Mouse (Mus musculus): ENCODE measurements at regions not wholly inside any gene's neighbourhood (a gene's known extent, or its start where the extent isn't known, plus 50 kb on each side); places are given as distances from the start of the nearest gene placed in this dataset.

- DNase-seq (ENCODE audit: extremely low spot score), result no peak
Observed at GRCm38 (mm10) chr1:186572651-186573050, 133.1 kb downstream of the Tgfb2 start.

DNA sequence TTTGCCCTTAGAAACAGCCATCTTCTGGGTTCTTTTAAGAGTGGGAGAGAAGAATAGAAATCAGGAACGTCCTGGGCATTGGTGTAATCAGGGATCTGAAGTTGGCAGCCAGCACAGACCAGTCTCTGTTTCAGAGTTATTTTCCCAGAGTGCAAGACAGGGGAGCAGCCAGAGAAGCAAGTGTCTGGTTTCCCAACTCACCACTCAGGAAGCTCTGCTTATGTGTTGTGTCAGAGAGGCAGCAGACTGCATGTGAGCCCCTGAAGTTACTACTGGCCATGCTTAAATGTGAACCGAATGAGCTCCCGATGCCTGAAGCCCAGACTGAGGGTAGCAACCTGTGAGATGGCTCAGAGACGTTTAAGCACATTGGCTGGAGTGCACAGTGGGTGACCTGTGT is 133.7 kb downstream of the Tgfb2 start:
- no peak for DNase-seq (ENCODE audit: extremely low spot score)

GRCm38 (mm10) chr1:186568496-186568895 is 137.3 kb downstream of the Tgfb2 start:
- no peak for DNase-seq (ENCODE audit: extremely low spot score)

- no peak for DNase-seq (ENCODE audit: extremely low spot score)
Observed at GRCm38 (mm10) chr1:186568076-186568475, 137.7 kb downstream of the Tgfb2 start.

DNA sequence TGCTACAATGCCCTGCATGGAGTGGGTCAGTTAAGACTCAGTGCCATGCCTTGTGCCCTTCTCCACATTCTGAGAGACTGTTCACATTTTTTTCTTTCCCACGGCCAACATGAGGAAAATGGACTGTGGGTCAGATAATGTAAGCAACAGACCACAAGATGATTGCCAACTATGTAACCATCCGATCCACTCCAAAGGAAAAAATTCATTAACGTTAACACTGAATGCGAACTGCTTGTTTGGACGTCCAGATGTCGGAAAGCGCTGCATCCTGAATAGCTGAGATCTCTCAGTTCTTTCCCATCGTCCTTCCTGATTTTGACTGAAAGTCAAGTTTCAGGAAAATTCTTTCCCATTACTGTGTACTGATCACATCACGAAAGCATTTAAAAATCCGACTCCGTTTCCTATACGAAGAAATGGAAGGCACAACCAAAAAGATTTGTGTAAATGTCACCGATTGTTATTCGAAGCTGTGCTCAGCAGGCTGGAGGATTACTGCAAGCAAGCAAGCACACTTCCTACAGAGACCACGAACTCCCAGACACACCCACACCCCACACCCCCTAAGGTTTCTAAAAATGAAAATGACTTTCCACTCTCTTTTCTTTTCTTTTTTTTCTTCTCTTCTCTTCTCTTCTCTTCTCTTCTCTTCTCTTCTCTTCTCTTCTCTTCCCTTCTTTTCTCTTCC is 138.5 kb downstream of the Tgfb2 start:
- DNase-seq (ENCODE audit: extremely low spot score), result no peak

DNA sequence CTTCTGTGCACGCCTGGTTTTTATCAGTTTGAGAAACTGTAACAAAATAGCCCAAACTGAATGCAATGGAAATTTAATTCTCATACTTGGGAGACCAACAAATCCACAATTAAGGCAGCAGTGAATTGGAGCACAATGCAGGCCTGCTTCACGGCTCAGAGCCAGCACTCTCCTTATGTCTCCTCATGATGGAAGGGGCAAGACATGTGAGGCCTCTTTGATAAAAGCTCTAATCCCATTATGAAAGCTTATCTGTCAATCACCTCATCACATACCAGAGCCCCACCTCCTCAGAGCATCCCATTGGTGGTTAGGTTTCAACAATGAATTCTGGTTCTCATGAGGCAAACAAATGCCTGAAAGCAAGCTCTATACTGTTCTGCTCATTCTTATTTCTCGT is 143.8 kb downstream of the Tgfb2 start:
- no peak for DNase-seq (ENCODE audit: extremely low spot score)

- DNase-seq (ENCODE audit: extremely low spot score), result no peak
Observed at GRCm38 (mm10) chr1:186555441-186555975, 150.3 kb downstream of the Tgfb2 start.

DNA sequence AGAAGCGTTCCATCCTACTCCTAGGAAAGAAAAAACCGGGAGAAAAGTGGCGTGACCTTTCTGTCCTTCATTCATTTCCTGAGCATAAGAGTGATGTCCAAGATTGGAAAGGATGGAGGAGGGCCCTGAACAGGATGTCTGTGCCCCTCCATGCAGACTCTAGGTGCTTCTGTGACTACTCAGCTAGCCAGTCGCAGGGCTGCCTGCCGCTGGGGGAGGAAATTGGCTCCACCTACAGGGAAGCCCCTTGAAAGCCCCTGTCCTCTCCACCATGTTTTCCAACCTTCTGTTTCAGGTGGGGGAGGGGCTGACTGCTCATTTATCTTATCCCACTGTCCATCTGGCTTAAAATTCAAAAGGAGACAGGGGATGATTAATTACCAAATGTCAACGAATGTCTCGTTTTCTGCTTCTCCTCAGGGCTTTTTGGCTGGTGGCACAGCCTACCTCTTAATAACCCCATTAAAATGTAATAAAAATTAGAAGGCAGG is 151.2 kb downstream of the Tgfb2 start:
- DNase-seq (ENCODE audit: extremely low spot score), result no peak

GRCm38 (mm10) chr1:186552689-186553088 is 153.1 kb downstream of the Tgfb2 start:
- DNase-seq (ENCODE audit: extremely low spot score), result no peak

GRCm38 (mm10) chr1:186550265-186550885 is 155.4 kb downstream of the Tgfb2 start:
- DNase-seq (ENCODE audit: extremely low spot score), result no peak

- no peak for DNase-seq (ENCODE audit: extremely low spot score)
Observed at GRCm38 (mm10) chr1:186549207-186549606, 156.6 kb downstream of the Tgfb2 start.

DNA sequence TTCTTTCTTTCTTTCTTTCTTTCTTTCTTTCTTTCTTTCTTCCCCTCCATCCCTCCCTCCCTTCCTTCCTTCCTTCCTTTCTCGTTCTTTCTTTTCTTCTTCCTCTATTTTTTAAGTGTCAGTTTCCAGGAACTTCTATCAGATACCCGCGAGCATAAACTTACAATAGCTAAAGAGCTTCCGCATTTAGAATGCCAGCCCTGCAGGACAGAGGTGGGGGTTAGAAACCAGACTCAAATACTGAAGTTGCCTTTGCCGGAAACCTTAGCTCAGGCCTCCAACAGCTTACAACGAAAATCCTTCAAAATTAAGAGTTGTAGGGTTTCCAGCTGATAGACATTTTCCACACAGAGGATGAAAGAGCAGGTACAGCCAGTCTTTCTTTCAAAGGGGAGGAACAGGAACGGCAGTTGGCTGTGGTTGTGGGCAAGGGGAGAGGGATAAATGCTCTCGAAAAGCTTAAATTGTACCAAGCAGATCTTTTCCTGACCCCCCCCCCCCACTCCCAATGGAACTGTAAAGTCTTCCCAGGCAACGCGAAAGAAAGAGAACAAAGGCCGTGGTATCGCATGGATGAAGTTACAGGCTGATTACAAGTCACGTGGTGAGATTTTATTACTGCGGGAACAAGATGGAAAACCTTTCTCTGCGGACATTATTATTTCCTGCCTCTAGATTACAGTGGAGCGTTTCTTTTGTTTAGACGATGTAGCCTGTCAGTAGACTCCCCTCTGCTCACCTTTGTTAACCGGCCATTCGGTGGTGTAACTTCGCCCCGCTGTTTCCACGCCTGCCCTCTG is 159.2 kb downstream of the Tgfb2 start:
- DNase-seq (ENCODE audit: extremely low spot score), result no peak

DNA sequence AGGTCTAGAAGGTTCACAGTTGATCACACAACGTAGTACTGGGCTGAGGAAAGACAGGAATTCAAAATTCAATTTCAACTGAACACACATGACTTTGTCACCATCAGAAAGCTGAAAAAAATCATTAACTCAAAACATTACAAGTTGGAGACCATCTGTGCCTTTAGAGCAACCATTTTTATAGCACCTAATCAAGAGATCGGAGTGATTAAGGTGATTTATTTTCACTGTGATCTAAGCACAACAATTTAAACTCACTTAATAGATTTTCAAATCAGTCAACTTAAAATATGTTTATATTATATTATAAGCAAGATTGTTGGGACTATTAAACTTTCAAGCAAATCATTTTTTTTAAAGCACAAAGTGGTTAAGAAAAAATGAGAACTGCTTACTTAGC is 165.7 kb downstream of the Tgfb2 start:
- DNase-seq (ENCODE audit: extremely low spot score), result no peak

- no peak for DNase-seq (ENCODE audit: extremely low spot score)
Observed at GRCm38 (mm10) chr1:186538233-186538632, 167.6 kb downstream of the Tgfb2 start.

GRCm38 (mm10) chr1:186515976-186516375 is 189.8 kb downstream of the Tgfb2 start:
- no peak for DNase-seq (ENCODE audit: extremely low spot score)

DNA sequence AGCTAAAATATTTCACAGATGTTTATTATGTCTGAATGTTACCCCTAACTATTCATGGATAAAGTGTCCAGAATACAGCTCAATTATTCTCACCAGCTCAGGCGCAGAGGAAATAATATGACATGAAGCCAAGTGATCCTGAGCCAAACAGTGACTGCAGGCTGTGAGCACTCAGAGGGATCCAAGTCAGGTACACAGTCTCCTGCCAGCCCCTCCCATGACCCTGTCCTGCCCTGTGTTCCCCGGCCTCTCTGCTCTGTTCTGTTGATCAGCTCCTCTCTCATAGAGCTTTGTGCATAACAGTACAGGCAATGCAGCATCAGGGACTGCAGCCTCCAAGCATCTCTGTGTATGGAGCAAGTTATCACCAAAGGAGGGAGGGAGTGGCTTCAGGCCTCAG is 190.7 kb downstream of the Tgfb2 start:
- DNase-seq (ENCODE audit: extremely low spot score), result no peak

DNA sequence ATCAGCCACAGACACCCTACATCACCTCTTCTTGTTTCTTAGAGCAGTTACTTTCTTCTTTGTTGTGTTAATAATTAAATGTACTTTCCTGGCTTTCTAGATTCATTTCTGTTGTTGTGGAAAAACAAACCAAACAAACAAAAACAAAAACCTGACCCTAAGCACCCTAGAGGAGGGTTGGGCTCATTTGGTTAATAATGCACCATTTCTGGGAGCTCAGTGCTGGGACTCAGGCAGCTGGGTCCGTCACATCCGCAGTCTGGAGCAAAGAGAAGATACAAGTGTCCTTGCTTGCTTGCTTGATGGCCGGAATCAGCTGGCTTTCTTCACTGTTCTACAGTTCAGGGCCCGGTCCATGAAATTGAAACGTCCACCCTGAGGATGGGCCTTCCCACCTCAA is 191.9 kb downstream of the Tgfb2 start:
- DNase-seq (ENCODE audit: extremely low spot score), result no peak

DNA sequence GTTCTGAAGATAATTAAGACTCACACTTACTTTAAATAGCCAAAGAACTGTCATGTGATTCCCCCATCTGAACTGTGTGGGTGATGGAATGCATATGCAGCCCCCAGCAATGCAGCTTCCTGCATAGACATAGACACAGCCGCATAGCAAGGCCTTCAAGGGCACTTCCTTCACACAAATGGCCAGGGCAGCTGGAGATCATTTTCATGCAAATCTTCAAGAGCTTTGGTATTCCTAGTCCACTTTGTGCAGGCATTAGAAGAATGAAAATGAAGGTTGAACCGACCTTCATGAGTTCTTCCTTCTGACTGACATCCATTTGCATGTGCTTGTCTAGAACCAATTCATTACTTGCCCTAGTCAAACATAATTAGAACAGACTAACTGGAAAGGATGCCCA is 195.3 kb downstream of the Tgfb2 start:
- DNase-seq (ENCODE audit: extremely low spot score), result no peak

- DNase-seq (ENCODE audit: extremely low spot score), result no peak
Observed at GRCm38 (mm10) chr1:186508358-186508757, 197.4 kb downstream of the Tgfb2 start.

DNA sequence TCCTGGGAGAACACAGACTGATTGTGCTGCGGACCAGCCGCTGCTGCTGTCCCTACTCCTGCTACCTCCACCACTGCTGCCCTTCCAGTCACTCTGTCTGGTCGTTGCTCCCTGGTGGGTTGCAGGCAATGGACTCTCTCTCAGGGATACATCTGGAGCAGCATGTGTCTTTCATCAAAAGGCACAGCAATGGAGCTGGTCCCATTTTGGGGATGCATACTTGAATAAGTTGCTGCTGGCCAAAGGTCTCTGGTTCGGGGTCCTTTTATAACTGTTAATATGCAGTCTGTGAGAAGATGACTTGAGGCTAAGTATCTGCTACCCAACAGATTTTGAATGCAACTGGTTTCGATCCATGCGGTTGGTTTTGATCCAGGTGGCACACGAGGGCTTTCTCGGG is 197.8 kb downstream of the Tgfb2 start:
- no peak for DNase-seq (ENCODE audit: extremely low spot score)

- DNase-seq (ENCODE audit: extremely low spot score), result no peak
Observed at GRCm38 (mm10) chr1:186506517-186506916, 199.3 kb downstream of the Tgfb2 start.

DNA sequence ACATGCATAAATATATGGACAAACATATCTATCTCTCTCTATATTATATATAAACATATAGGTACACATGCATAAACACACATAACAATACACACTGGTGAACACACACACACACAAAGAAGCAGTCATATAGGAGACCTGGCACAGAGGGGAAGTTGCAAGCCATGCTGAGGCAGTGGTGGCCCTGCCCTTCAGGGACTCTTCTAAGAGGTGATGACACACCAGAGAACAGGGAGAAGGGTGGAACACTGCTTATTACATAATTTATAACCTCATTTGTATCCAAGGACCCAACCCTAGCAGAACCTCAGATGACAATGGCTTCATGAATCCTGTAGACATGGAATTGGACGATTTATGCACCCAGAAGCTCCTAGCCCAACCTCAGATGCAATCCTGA is 199.9 kb downstream of the Tgfb2 start:
- no peak for DNase-seq (ENCODE audit: extremely low spot score)
